Mouse (Mus musculus) layer of hippocampus, adult 9-11 months (tissue): ENCODE measurements around the gene Clptm1.
A peak's percentile ranks its signal among the peaks of the same experiment; 100 is the strongest.
"Not testable (repeated sequence)": the region's sequence is repeated elsewhere in the genome, so short reads cannot be mapped to it uniquely, and the experiment has no call there.

Experiments
- DNase-seq: peaks from one replicate; pipeline ENCODE4 v3.0.0; 2022

Clptm1 gene

GRCm38 (mm10) chr7:19604606-19605214, 60.1 kb downstream of the Clptm1 start:
- not testable (repeated sequence) for DNase-seq

GRCm38 (mm10) chr7:19603849-19604605, 60.8 kb downstream of the Clptm1 start, which contains the start of gene Clasrp:
Clasrp (minus strand) TSS chr7:19604486.
- peak; percentile 95 for DNase-seq

- no peak for DNase-seq
These were observed 61.8 kb downstream of the Clptm1 start for GRCm38 (mm10) chr7:19603055-19603454.

- peak; percentile 92 for DNase-seq
These were observed 64.3 kb downstream of the Clptm1 start for GRCm38 (mm10) chr7:19600562-19600961.

GRCm38 (mm10) chr7:19593061-19593730, 71.6 kb downstream of the Clptm1 start:
- no peak for DNase-seq

- DNase-seq = peak; percentile 84
These were observed 74.9 kb downstream of the Clptm1 start for GRCm38 (mm10) chr7:19589917-19590316.

GRCm38 (mm10) chr7:19589207-19589606, 75.6 kb downstream of the Clptm1 start:
- DNase-seq = peak; percentile 47

- DNase-seq = no peak
These were observed 78.6 kb downstream of the Clptm1 start for GRCm38 (mm10) chr7:19586269-19586668.
